ENCODE assay signal across 8 mouse cellular contexts in genomic region chr3:37418341-37418740, GRCm38 (mm10). TPM values are rescaled to one million over a fixed set of nuclear protein-coding genes. Genes with fewer than 3 reads are reported as not detected.
A peak's percentile ranks its signal among the peaks of the same experiment; 100 is the strongest.
DNase-seq lines count a peak whose midpoint lies in the region; ATAC-seq lines count a peak whose summit lies in the region.

No protein-coding gene starts in this region.

- peaks cover 22% of the 10 kb centered on the region for H3K4me1 ChIP-seq in kidney, embryonic 16.5 days (ENCODE audit: insufficient read depth, low read length)
- H3K4me1 ChIP-seq in embryonic facial prominence, embryonic 14.5 days (ENCODE audit: control insufficient read depth, insufficient read depth, low read length): peaks cover 8% of the 10 kb centered on the region
- H3K4me1 ChIP-seq in intestine, embryonic 16.5 days (ENCODE audit: control insufficient read depth, insufficient read depth, low read length): peaks cover 7% of the 10 kb centered on the region; the same call in 1 of the 2 replicates
- H3K4me1 ChIP-seq in neural tube, embryonic 12.5 days: peaks cover 13% of the 10 kb centered on the region

- H3K27ac ChIP-seq in kidney, embryonic 16.5 days (ENCODE audit: low read length): peak overlapping the region; percentile 93; the same call in 1 of the 2 replicates
- no peak overlapping the region for H3K27ac ChIP-seq in embryonic facial prominence, embryonic 14.5 days (replicated peaks; ENCODE audit: low read depth, low read length)
- no peak overlapping the region for H3K27ac ChIP-seq in intestine, embryonic 16.5 days (ENCODE audit: low read length)
- no peak overlapping the region for H3K27ac ChIP-seq in neural tube, embryonic 12.5 days

- H3K4me2 ChIP-seq in kidney, embryonic 16.5 days (replicated peaks; ENCODE audit: low read depth, low read length): peak overlapping the region; percentile 85
- peak overlapping the region; percentile 80 for H3K4me2 ChIP-seq in embryonic facial prominence, embryonic 14.5 days (ENCODE audit: low read depth, low read length)
- peak overlapping the region; percentile 64 for H3K4me2 ChIP-seq in intestine, embryonic 16.5 days (ENCODE audit: low read depth, low read length)
- H3K4me2 ChIP-seq in neural tube, embryonic 12.5 days (replicated peaks): peak overlapping the region; percentile 78

- H3K9me3 ChIP-seq in kidney, embryonic 16.5 days (ENCODE audit: low read length): no peaks in the 10 kb centered on the region
- H3K9me3 ChIP-seq in embryonic facial prominence, embryonic 14.5 days (ENCODE audit: control insufficient read depth, low read length): no peaks in the 10 kb centered on the region
- no peaks in the 10 kb centered on the region for H3K9me3 ChIP-seq in intestine, embryonic 16.5 days (ENCODE audit: control insufficient read depth, low read length)
- no peaks in the 10 kb centered on the region for H3K9me3 ChIP-seq in neural tube, embryonic 12.5 days

- ATAC-seq in kidney, embryonic 16.5 days (ENCODE audit: low FRiP score, low TSS enrichment): no peak
- no peak for ATAC-seq in embryonic facial prominence, embryonic 14.5 days (ENCODE audit: low read depth)
- ATAC-seq in intestine, embryonic 16.5 days: no peak
- ATAC-seq in neural tube, embryonic 12.5 days (ENCODE audit: low FRiP score, low read depth): no peak

- H3K9ac ChIP-seq in kidney, embryonic 16.5 days (replicated peaks; ENCODE audit: low read length): peak overlapping the region; percentile 90
- peak overlapping the region; percentile 85 for H3K9ac ChIP-seq in embryonic facial prominence, embryonic 14.5 days (ENCODE audit: low read depth, low read length)
- H3K9ac ChIP-seq in intestine, embryonic 16.5 days (ENCODE audit: low read depth, low read length): peak overlapping the region; percentile 82
- H3K9ac ChIP-seq in neural tube, embryonic 12.5 days: no peak overlapping the region; the same call in 1 of the 2 replicates

- H3K27me3 ChIP-seq in kidney, embryonic 16.5 days (ENCODE audit: insufficient read depth, low read length): no peaks in the 10 kb centered on the region
- H3K27me3 ChIP-seq in embryonic facial prominence, embryonic 14.5 days (replicated peaks; ENCODE audit: control insufficient read depth, insufficient read depth, low read length): no peaks in the 10 kb centered on the region
- no peaks in the 10 kb centered on the region for H3K27me3 ChIP-seq in intestine, embryonic 16.5 days (replicated peaks; ENCODE audit: control insufficient read depth, insufficient read depth, low read length)
- no peaks in the 10 kb centered on the region for H3K27me3 ChIP-seq in neural tube, embryonic 12.5 days (replicated peaks)

- 69% methylated on average over 5 of the region's 5 CpGs for whole genome bisulfite sequencing in kidney, embryonic 16.5 days
- 80% methylated on average over 5 of the region's 5 CpGs for WGBS in embryonic facial prominence, embryonic 14.5 days
- 63% methylated on average over 5 of the region's 5 CpGs for WGBS in intestine, embryonic 16.5 days
- 82% methylated on average over 5 of the region's 5 CpGs for WGBS in neural tube, embryonic 12.5 days

- DNase-seq in kidney, postnatal 4 days: no peak
- DNase-seq in embryonic facial prominence, embryonic 14.5 days (ENCODE audit: low spot score): no peak
- DNase-seq in spleen, postnatal 14 days (ENCODE audit: low spot score in 2 of 2): no peak
- no peak for DNase-seq in ovary, postnatal 10 days (ENCODE audit: low spot score)
- no peak for DNase-seq in lung, postnatal 36 days

- H3K36me3 ChIP-seq in kidney, embryonic 16.5 days (ENCODE audit: insufficient read depth, low read length): no peaks in the 10 kb centered on the region
- H3K36me3 ChIP-seq in embryonic facial prominence, embryonic 14.5 days (ENCODE audit: control insufficient read depth, insufficient read depth, low read length): no peaks in the 10 kb centered on the region
- no peaks in the 10 kb centered on the region for H3K36me3 ChIP-seq in intestine, embryonic 16.5 days (ENCODE audit: control insufficient read depth, insufficient read depth, low read length)
- H3K36me3 ChIP-seq in neural tube, embryonic 12.5 days: no peaks in the 10 kb centered on the region

- peak overlapping the region; percentile 87 for H3K4me3 ChIP-seq in kidney, embryonic 16.5 days (ENCODE audit: low read length)
- H3K4me3 ChIP-seq in embryonic facial prominence, embryonic 14.5 days (ENCODE audit: low read depth, low read length): peak overlapping the region; percentile 82; the same call in 1 of the 2 replicates
- peak overlapping the region; percentile 86 for H3K4me3 ChIP-seq in intestine, embryonic 16.5 days (ENCODE audit: low read length)
- no peak overlapping the region for H3K4me3 ChIP-seq in neural tube, embryonic 12.5 days

RNA-seq across cellular contexts. Expression of gene Spata5, which starts 1.4 kb away (rescaled TPM):
- 41.5 and 43.4 TPM in 2 replicates for polyA plus RNA-seq in kidney, embryonic 16.5 days (2015; fragmentation: Nextera tagmentation; extraction: Ambion mirVana)
- polyA plus RNA-seq in embryonic facial prominence, embryonic 14.5 days (2014; fragmentation: Nextera tagmentation; extraction: Ambion mirVana): 29.0 and 32.9 TPM in 2 replicates
- polyA plus RNA-seq in intestine, embryonic 16.5 days (2015; fragmentation: Nextera tagmentation; extraction: Ambion mirVana): 22.1 and 26.2 TPM in 2 replicates
- 39.8 and 40.7 TPM in 2 replicates for polyA plus RNA-seq in neural tube, embryonic 12.5 days (2016; fragmentation: Nextera tagmentation; extraction: Ambion mirVana)

RNA-seq across cellular contexts. Expression of gene Nudt6, which starts 1.7 kb away (rescaled TPM):
- polyA plus RNA-seq in kidney, embryonic 16.5 days (2015; fragmentation: Nextera tagmentation; extraction: Ambion mirVana): 7.7 and 8.4 TPM in 2 replicates
- polyA plus RNA-seq in embryonic facial prominence, embryonic 14.5 days (2014; fragmentation: Nextera tagmentation; extraction: Ambion mirVana): 4.7 and 6.7 TPM in 2 replicates
- polyA plus RNA-seq in intestine, embryonic 16.5 days (2015; fragmentation: Nextera tagmentation; extraction: Ambion mirVana): 10.1 and 11.2 TPM in 2 replicates
- 3.7 and 5.1 TPM in 2 replicates for polyA plus RNA-seq in neural tube, embryonic 12.5 days (2016; fragmentation: Nextera tagmentation; extraction: Ambion mirVana)
